Mouse (Mus musculus): ENCODE results near the gene Sox5. TPM values are rescaled to one million over a fixed set of nuclear protein-coding genes. Genes with fewer than 3 reads are reported as not detected.

The Sox5 gene
- 2.6 and 3.7 TPM in 2 replicates for polyA plus RNA-seq (2015; fragmentation: Nextera tagmentation; extraction: Ambion mirVana)

GRCm38 (mm10) chr6:144781431-144782030, at the start of gene Sox5:
Gene Sox5 (minus strand): TSS chr6:144781977.

